Mouse (Mus musculus) CH12.LX (cell line): ENCODE measurements at regions not wholly inside any gene's neighbourhood (a gene's known extent, or its start where the extent isn't known, plus 50 kb on each side); places are given as distances from the start of the nearest gene placed in this dataset.

Experiments used
- EP300 ChIP-seq: IDR thresholded peaks from 2 replicates; pipeline ENCODE4 v1.6.1; 2011; ENCODE audit warnings: low read length, improper control_type of control experiment
- HCFC1 ChIP-seq: IDR thresholded peaks from 2 replicates; pipeline ENCODE4 v1.6.1; 2012; ENCODE audit warnings: low read depth, mild to moderate bottlenecking, inconsistent platforms, low read length, improper control_type of control experiment
- KAT2A ChIP-seq: IDR thresholded peaks from 2 replicates; pipeline ENCODE4 v1.6.1; 2012; ENCODE audit warnings: low read length, improper control_type of control experiment, inconsistent platforms; ENCODE audit not compliant: insufficient replicate concordance
- MAFK ChIP-seq: IDR thresholded peaks from 2 replicates; pipeline ENCODE4 v1.6.1; 2011; ENCODE audit warnings: low read length, improper control_type of control experiment; ENCODE audit not compliant: insufficient replicate concordance
- NRF1 ChIP-seq: IDR thresholded peaks from 2 replicates; pipeline ENCODE4 v1.6.1; 2014; ENCODE audit warnings: low read depth, mild to moderate bottlenecking, inconsistent platforms, low read length, improper control_type of control experiment, moderate library complexity
- POLR2A ChIP-seq: IDR thresholded peaks from 2 replicates; pipeline ENCODE4 v1.6.1; 2011; ENCODE audit warnings: low read depth, mild to moderate bottlenecking, improper control_type of control experiment, low read length
- RCOR1 ChIP-seq: conservative IDR thresholded peaks from 2 replicates; pipeline ENCODE4 v1.6.1; 2012; ENCODE audit warnings: low read depth, mild to moderate bottlenecking, inconsistent platforms, low read length, improper control_type of control experiment
- SIN3A ChIP-seq: IDR thresholded peaks from 2 replicates; pipeline ENCODE4 v1.6.1; 2012; ENCODE audit warnings: low read length, improper control_type of control experiment, inconsistent platforms
- TCF12 ChIP-seq: IDR thresholded peaks from 2 replicates; pipeline ENCODE4 v1.6.1; 2014; ENCODE audit warnings: low read depth, mild to moderate bottlenecking, inconsistent platforms, low read length, improper control_type of control experiment
- USF1 ChIP-seq: IDR thresholded peaks from 2 replicates; pipeline ENCODE4 v1.6.1; 2014; ENCODE audit warnings: low read depth, mild to moderate bottlenecking, inconsistent platforms, low read length, improper control_type of control experiment

- TF ChIP-seq USF1 (no peak), EP300 (no peak), POLR2A (no peak), NRF1 (no peak), KAT2A (no peak), TCF12 (no peak), HCFC1 (no peak), SIN3A (no peak), MAFK (no peak), RCOR1 (no peak)
These were observed 458.3 kb upstream of the Smim15 start for GRCm38 (mm10) chr13:107585936-107586335.
